Mouse (Mus musculus) CH12.LX (cell line): ENCODE data around the gene Pygl. TPM values are rescaled to one million over a fixed set of nuclear protein-coding genes. Genes with fewer than 3 reads are reported as not detected.
A peak's percentile ranks its signal among the peaks of the same experiment; 100 is the strongest.

ENCODE experiments used
- DNase-seq: peaks from one replicate; pipeline ENCODE4 v3.0.0-alpha.2; 2013; ENCODE audit errors: extremely low read depth
- H3K27ac ChIP-seq: 2 replicates; pipeline ENCODE4 v1.5.1; 2012; ENCODE audit warnings: low read depth, mild to moderate bottlenecking, control low read depth, moderate library complexity; ENCODE audit not compliant: insufficient read depth
- H3K27me3 ChIP-seq: replicated peaks from 2 replicates; pipeline ENCODE3; 2012; ENCODE audit warnings: inconsistent platforms
- H3K36me3 ChIP-seq, 2 experiments: replicated peaks in 1 of 2; 2 replicates each; pipeline versions ENCODE3 to v1.6.1; 2012; ENCODE audit warnings: inconsistent platforms in 1 of 2, low read length in 1 of 2, mild to moderate bottlenecking in 1 of 2, mixed read lengths in 1 of 2, moderate library complexity in 1 of 2; ENCODE audit not compliant: control insufficient read depth in 1 of 2, insufficient read depth in 1 of 2
- H3K4me1 ChIP-seq, 2 experiments: 2 replicates each; pipeline ENCODE4 v1.6.1; 2012; ENCODE audit warnings: inconsistent platforms in 1 of 2, moderate library complexity in 1 of 2; ENCODE audit not compliant: insufficient read depth in 2 of 2, control insufficient read depth in 1 of 2
- H3K4me2 ChIP-seq: 2 replicates; pipeline ENCODE4 v1.6.1; 2012; ENCODE audit warnings: low read depth, mild to moderate bottlenecking, control low read depth; ENCODE audit not compliant: poor library complexity, insufficient read depth, severe bottlenecking
- H3K4me3 ChIP-seq, 3 experiments: fragments of 150-350 bp in 1 of 3; sonication (generic) in 1 of 3; replicated peaks in 1 of 3; 2 replicates each; pipeline versions ENCODE3 to v1.5.1; 2011 to 2012; ENCODE audit warnings: low read depth in 2 of 3, low read length in 2 of 3, mild to moderate bottlenecking in 2 of 3, moderate library complexity in 2 of 3, control low read depth in 1 of 3, improper control_type of control experiment in 1 of 3, inconsistent platforms in 1 of 3, mixed read lengths in 1 of 3; ENCODE audit not compliant: poor library complexity in 1 of 3
- H3K79me2 ChIP-seq: replicated peaks from 2 replicates; pipeline ENCODE4 v1.6.1; 2012; ENCODE audit warnings: mild to moderate bottlenecking, moderate library complexity; ENCODE audit not compliant: control insufficient read depth, poor library complexity, insufficient read depth, severe bottlenecking; ENCODE audit errors: extremely low read depth
- H3K9ac ChIP-seq: 2 replicates; pipeline ENCODE4 v1.6.1; 2012; ENCODE audit warnings: low read depth, mild to moderate bottlenecking, control low read depth, moderate library complexity; ENCODE audit not compliant: insufficient read depth
- H3K9me3 ChIP-seq: replicated peaks from 2 replicates; pipeline ENCODE3; 2012; ENCODE audit warnings: low read length, inconsistent platforms, mixed read lengths
- CHD1 ChIP-seq: IDR thresholded peaks from 2 replicates; pipeline ENCODE4 v1.6.1; 2012; ENCODE audit warnings: low read depth, low read length, improper control_type of control experiment, inconsistent platforms
- CHD2 ChIP-seq: IDR thresholded peaks from 2 replicates; pipeline ENCODE4 v1.6.1; 2011; ENCODE audit warnings: low read length, improper control_type of control experiment
- CTCF ChIP-seq, 2 experiments: IDR thresholded peaks in 1 of 2; conservative IDR thresholded peaks in 1 of 2; 2 replicates each; pipeline ENCODE4 v1.5.1; 2011 to 2012; ENCODE audit warnings: low read depth in 2 of 2, low read length in 2 of 2, improper control_type of control experiment in 1 of 2, inconsistent platforms in 1 of 2, mild to moderate bottlenecking in 1 of 2, moderate library complexity in 1 of 2
- ELF1 ChIP-seq: IDR thresholded peaks from 2 replicates; pipeline ENCODE4 v1.6.1; 2014; ENCODE audit warnings: low read depth, mild to moderate bottlenecking, inconsistent platforms, low read length, improper control_type of control experiment
- EP300 ChIP-seq: IDR thresholded peaks from 2 replicates; pipeline ENCODE4 v1.6.1; 2011; ENCODE audit warnings: low read length, improper control_type of control experiment
- GABPA ChIP-seq: IDR thresholded peaks from 2 replicates; pipeline ENCODE4 v1.6.1; 2012; ENCODE audit warnings: low read depth, low read length, improper control_type of control experiment, inconsistent platforms; ENCODE audit not compliant: insufficient replicate concordance
- HCFC1 ChIP-seq: IDR thresholded peaks from 2 replicates; pipeline ENCODE4 v1.6.1; 2012; ENCODE audit warnings: low read depth, mild to moderate bottlenecking, inconsistent platforms, low read length, improper control_type of control experiment
- IRF4 ChIP-seq: IDR thresholded peaks from 2 replicates; pipeline ENCODE4 v1.6.1; 2014; ENCODE audit warnings: low read depth, mild to moderate bottlenecking, inconsistent platforms, low read length, improper control_type of control experiment
- JUN ChIP-seq: IDR thresholded peaks from 2 replicates; pipeline ENCODE4 v1.6.1; 2011; ENCODE audit warnings: low read depth, mild to moderate bottlenecking, low read length, improper control_type of control experiment, moderate library complexity; ENCODE audit not compliant: insufficient read depth
- JUND ChIP-seq: conservative IDR thresholded peaks from 2 replicates; pipeline ENCODE4 v1.6.1; 2011; ENCODE audit warnings: low read depth, low read length, improper control_type of control experiment
- KAT2A ChIP-seq: IDR thresholded peaks from 2 replicates; pipeline ENCODE4 v1.6.1; 2012; ENCODE audit warnings: low read length, improper control_type of control experiment, inconsistent platforms; ENCODE audit not compliant: insufficient replicate concordance
- MAFK ChIP-seq: IDR thresholded peaks from 2 replicates; pipeline ENCODE4 v1.6.1; 2011; ENCODE audit warnings: low read length, improper control_type of control experiment; ENCODE audit not compliant: insufficient replicate concordance
- MAX ChIP-seq: IDR thresholded peaks from 2 replicates; pipeline ENCODE4 v1.6.1; 2011; ENCODE audit warnings: low read length, improper control_type of control experiment
- MAZ ChIP-seq: IDR thresholded peaks from 2 replicates; pipeline ENCODE4 v1.6.1; 2012; ENCODE audit warnings: low read depth, mild to moderate bottlenecking, inconsistent platforms, low read length, improper control_type of control experiment, moderate library complexity
- MEF2A ChIP-seq: IDR thresholded peaks from 2 replicates; pipeline ENCODE4 v1.6.1; 2014; ENCODE audit warnings: low read depth, mild to moderate bottlenecking, inconsistent platforms, low read length, improper control_type of control experiment, borderline replicate concordance
- MXI1 ChIP-seq: IDR thresholded peaks from 2 replicates; pipeline ENCODE4 v1.6.1; 2011; ENCODE audit warnings: mild to moderate bottlenecking, low read depth, low read length, improper control_type of control experiment
- NELFE ChIP-seq: IDR thresholded peaks from 2 replicates; pipeline ENCODE4 v1.6.1; 2011; ENCODE audit warnings: low read depth, low read length, improper control_type of control experiment
- PAX5 ChIP-seq: IDR thresholded peaks from 2 replicates; pipeline ENCODE4 v1.6.1; 2012; ENCODE audit warnings: low read length, inconsistent platforms, mixed read lengths
- POLR2A ChIP-seq: IDR thresholded peaks from 2 replicates; pipeline ENCODE4 v1.6.1; 2011; ENCODE audit warnings: low read depth, mild to moderate bottlenecking, improper control_type of control experiment, low read length
- POLR2AphosphoS2 ChIP-seq: IDR thresholded peaks from 2 replicates; pipeline ENCODE4 v1.6.1; 2011; ENCODE audit warnings: low read depth, low read length, improper control_type of control experiment
- RAD21 ChIP-seq: IDR thresholded peaks from 2 replicates; pipeline ENCODE4 v1.6.1; 2011; ENCODE audit warnings: low read depth, mild to moderate bottlenecking, low read length, improper control_type of control experiment, moderate library complexity
- RCOR1 ChIP-seq: conservative IDR thresholded peaks from 2 replicates; pipeline ENCODE4 v1.6.1; 2012; ENCODE audit warnings: low read depth, mild to moderate bottlenecking, inconsistent platforms, low read length, improper control_type of control experiment
- SIN3A ChIP-seq: IDR thresholded peaks from 2 replicates; pipeline ENCODE4 v1.6.1; 2012; ENCODE audit warnings: low read length, improper control_type of control experiment, inconsistent platforms
- SMC3 ChIP-seq: IDR thresholded peaks from 2 replicates; pipeline ENCODE4 v1.6.1; 2011; ENCODE audit warnings: low read depth, low read length, improper control_type of control experiment
- TBP ChIP-seq: conservative IDR thresholded peaks from 2 replicates; pipeline ENCODE4 v1.6.1; 2011; ENCODE audit warnings: low read depth, low read length, improper control_type of control experiment
- TCF12 ChIP-seq: IDR thresholded peaks from 2 replicates; pipeline ENCODE4 v1.6.1; 2014; ENCODE audit warnings: low read depth, mild to moderate bottlenecking, inconsistent platforms, low read length, improper control_type of control experiment
- UBTF ChIP-seq: IDR thresholded peaks from 2 replicates; pipeline ENCODE4 v1.6.1; 2012; ENCODE audit warnings: low read depth, mild to moderate bottlenecking, inconsistent platforms, low read length, improper control_type of control experiment, moderate library complexity
- USF2 ChIP-seq: conservative IDR thresholded peaks from 2 replicates; pipeline ENCODE4 v1.6.1; 2011; ENCODE audit warnings: low read depth, low read length, improper control_type of control experiment
- ZKSCAN1 ChIP-seq: IDR thresholded peaks from 2 replicates; pipeline ENCODE4 v1.6.1; 2012; ENCODE audit warnings: low read depth, inconsistent platforms, low read length, improper control_type of control experiment, borderline replicate concordance
- ZNF384 ChIP-seq: IDR thresholded peaks from 2 replicates; pipeline ENCODE4 v1.6.1; 2012; ENCODE audit warnings: low read depth, low read length, improper control_type of control experiment, inconsistent platforms
- dilution Hi-C: fragments of 300-500 bp; cut with MboI; formaldehyde crosslinking; loops from 2 replicates; pipeline ENCODE4 v1.14.3; 2020; ENCODE audit warnings: low sequenced_read_pairs; ENCODE audit not compliant: extremely low pct_unique_long_range_greater_than_20kb, extremely low pct_ligation_motif_present
- in situ Hi-C: fragments of 300-500 bp; cut with MboI; formaldehyde crosslinking; loops from 3 replicates; pipeline ENCODE4 v1.14.3; 2019; ENCODE audit warnings: low sequenced_read_pairs, low pct_ligation_motif_present, low pct_unique_long_range_greater_than_20kb, mixed read lengths
- polyA plus RNA-seq: library from polyadenylated mRNA; unstranded; fragments of >175 nt; gene quantifications from 2 replicates; pipeline ENCODE4 v1.2.1, GENCODE M21; 2012; ENCODE audit warnings: low read depth; ENCODE audit not compliant: insufficient read length
- total RNA-seq, 2 experiments: library from RNA; depleted of rRNA; stranded (reverse); fragments of 300-350 nt in 1 of 2; fragments of >200 nt in 1 of 2; gene quantifications; 2 replicates each; pipeline ENCODE4 v1.2.3; 2012 to 2014

The Pygl gene
- total and polyA plus RNA-seq, 3 experiments = 1.1 to 8.5 (median 3.1) TPM

DNA sequence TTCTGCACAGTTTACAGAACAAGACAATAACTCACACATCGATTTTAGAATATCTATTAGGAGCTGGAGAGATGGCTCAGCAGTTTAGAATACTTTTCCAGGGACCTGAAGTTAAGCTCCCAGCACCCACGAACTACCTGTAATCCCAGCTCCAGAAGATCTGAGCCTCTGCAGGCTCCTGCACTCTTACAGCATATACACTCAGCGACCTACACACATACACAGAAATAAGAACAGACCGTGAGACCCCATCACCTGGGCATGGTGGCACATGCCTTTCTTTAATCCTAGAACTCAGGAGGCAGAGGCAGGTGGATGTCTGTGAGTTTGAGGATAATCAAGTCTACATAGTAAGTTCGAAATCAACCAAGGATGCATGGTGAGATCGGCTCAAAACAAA, 85.7 kb downstream of the Pygl start:
- in situ Hi-C loops = loop anchor here (10.0 kb wide), 1 partner anchor 71 kb away; no protein-coding TSS in a partner anchor
- Histone ChIP-seq H3K79me2 (no peaks in the 10 kb centered on the region), H3K4me1 (peaks cover 3 to 32% of the 10 kb centered on the region in 2 experiments), H3K27ac (no peak overlapping the region), H3K9me3 (no peaks in the 10 kb centered on the region), H3K4me2 (no peak overlapping the region), H3K36me3 (peaks cover 0 to 2% of the 10 kb centered on the region in 2 experiments), H3K27me3 (no peaks in the 10 kb centered on the region), H3K4me3 (no peak overlapping the region), H3K9ac (no peak overlapping the region)
- dilution Hi-C loops = no loop called here
- DNase-seq = no peak
- TF ChIP-seq CTCF (conservative IDR thresholded peaks at IDR 0.05 in 1 of 2, IDR thresholded peaks at IDR 0.05 in 1 of 2; ENCODE audit: low read depth in 2 of 2, low read length in 2 of 2) = no peak

DNA sequence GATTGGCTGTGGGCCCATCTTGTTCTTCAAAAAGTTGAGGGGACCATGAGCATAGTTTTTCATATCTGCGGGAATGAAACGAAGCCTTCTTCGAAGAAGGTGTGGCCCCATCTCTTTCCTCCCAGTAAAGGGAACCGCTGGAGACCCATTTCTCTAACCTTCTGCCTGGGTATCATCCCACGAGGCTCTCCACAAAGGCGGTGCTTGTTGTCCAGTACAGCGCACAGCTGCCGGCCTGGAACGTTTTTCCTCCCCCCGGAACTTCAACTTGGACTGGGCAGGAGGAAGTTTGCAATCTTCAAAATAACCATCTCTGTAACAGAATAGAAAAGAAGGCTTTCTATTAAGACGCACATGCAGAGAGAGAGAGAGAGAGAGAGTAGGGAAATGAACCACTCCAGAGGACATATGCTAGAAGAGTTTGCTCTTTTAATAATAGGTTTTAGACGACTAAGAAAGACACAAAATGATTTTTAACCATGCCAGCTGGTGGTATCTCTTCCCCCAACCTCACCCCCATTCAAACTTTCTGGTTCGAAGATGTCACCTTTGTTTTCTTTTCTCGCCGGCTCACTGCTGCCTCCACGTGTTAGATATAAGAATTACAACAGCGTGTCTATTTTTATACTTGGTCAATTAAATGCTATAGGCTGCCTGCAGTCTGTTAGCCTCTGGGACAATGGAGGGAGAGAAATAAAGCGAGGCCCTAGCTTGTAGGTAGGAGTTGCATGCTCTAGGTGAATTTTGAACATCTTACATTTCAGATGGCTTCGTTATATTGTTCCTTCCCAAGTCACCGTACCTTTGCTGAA, 86.4 kb downstream of the Pygl start:
- dilution Hi-C loops (no loop called here), in situ Hi-C loops (loop anchor here (10.0 kb wide), 1 partner anchor 70 kb away; no protein-coding TSS in a partner anchor)
- H3K79me2 ChIP-seq = no peaks in the 10 kb centered on the region
- H3K4me3 ChIP-seq = no peak overlapping the region
- H3K36me3 ChIP-seq = peaks cover 0 to 2% of the 10 kb centered on the region in 2 experiments
- peak overlapping the region; percentile 61 for H3K9ac ChIP-seq
- peaks cover 7 to 39% of the 10 kb centered on the region in 2 experiments for H3K4me1 ChIP-seq
- H3K9me3 ChIP-seq = no peaks in the 10 kb centered on the region
- H3K27me3 ChIP-seq = no peaks in the 10 kb centered on the region
- H3K27ac ChIP-seq = no peak overlapping the region; the same call in 1 of the 2 replicates
- peak overlapping the region; percentile 76 for H3K4me2 ChIP-seq
- DNase-seq = peak; percentile 79
- no peak for TF ChIP-seq ZKSCAN1
- TF ChIP-seq MEF2A = peak; percentile 77; the same call in 1 of the 2 replicates
- no peak for TF ChIP-seq PAX5
- TF ChIP-seq IRF4 = peak; percentile 74; the same call in 1 of the 2 replicates
- TF ChIP-seq ELF1 = 0 out of 2 replicates have a peak, but pooled peaks have one; percentile 38
- peak; percentile 73; the same call in 1 of the 2 replicates for TF ChIP-seq SIN3A
- peak; percentile 94 for TF ChIP-seq RAD21
- peak; percentile 55 for TF ChIP-seq MXI1
- no peak for TF ChIP-seq USF2
- no peak for TF ChIP-seq KAT2A
- peak; percentile 91 to 97 for TF ChIP-seq CTCF (conservative IDR thresholded peaks at IDR 0.05 in 1 of 2, IDR thresholded peaks at IDR 0.05 in 1 of 2; ENCODE audit: low read depth in 2 of 2, low read length in 2 of 2)
- no peak for TF ChIP-seq RCOR1
- TF ChIP-seq HCFC1 = peak; percentile 26
- TF ChIP-seq UBTF = no peak
- peak; percentile 53; the same call in 1 of the 2 replicates for TF ChIP-seq JUND
- peak; percentile 57; the same call in 1 of the 2 replicates for TF ChIP-seq NELFE
- TF ChIP-seq ZNF384 = peak; percentile 36; the same call in 1 of the 2 replicates
- TF ChIP-seq CHD2 = peak; percentile 64; the same call in 1 of the 2 replicates
- no peak for TF ChIP-seq POLR2A
- TF ChIP-seq JUN = peak; percentile 32; the same call in 1 of the 2 replicates
- TF ChIP-seq EP300 = peak; percentile 57; the same call in 1 of the 2 replicates
- peak; percentile 63 for TF ChIP-seq TCF12
- 0 out of 2 replicates have a peak, but pooled peaks have one; percentile 17 for TF ChIP-seq TBP
- TF ChIP-seq GABPA = no peak
- peak; percentile 42; the same call in 1 of the 2 replicates for TF ChIP-seq MAZ
- TF ChIP-seq MAFK = 0 out of 2 replicates have a peak, but pooled peaks have one; percentile 20
- no peak for TF ChIP-seq CHD1
- TF ChIP-seq POLR2AphosphoS2 = no peak
- peak; percentile 91 for TF ChIP-seq MAX
- TF ChIP-seq SMC3 = peak; percentile 88
